In genomic region chr10:68606848-68607247, GRCm38 (mm10) we compare ENCODE assay signal across 12 mouse cellular contexts.
DNase-seq lines count a peak whose midpoint lies in the region; TF ChIP-seq lines count a peak whose summit lies in the region.
"Had no signal": no experiment of that assay in that cellular context is flagged by ENCODE, and none has a peak within 500 bp of the region (broad histone marks: within the 10 kb centered on the region; RNA-seq: fewer than 3 reads in every experiment).

No protein-coding gene starts in this region.

- peak; percentile 11 for DNase-seq in layer of hippocampus, adult 11-12 months (ENCODE audit: low spot score)
- DNase-seq in layer of hippocampus, postnatal 25 days (ENCODE audit: extremely low spot score in 1 of 2, low spot score in 1 of 2): no peak
- DNase-seq in cerebellum, postnatal 36 days: peak; percentile 36 to 54
- peak; percentile 71 to 75 for DNase-seq in left cerebral cortex, adult 18-20 months (ENCODE audit: low spot score in 2 of 2)
- DNase-seq in right cerebral cortex, postnatal 14 days: peak; percentile 66
- no peak for DNase-seq in adrenal gland, adult 8-10 months
- no peak for DNase-seq in urinary bladder, postnatal 14 days (ENCODE audit: low spot score)
- no peak for DNase-seq in layer of hippocampus, adult 2 months (ENCODE audit: low spot score in 2 of 2)
- DNase-seq: lung, postnatal 14 days had no signal

- no peak overlapping the region for H3K4me3 ChIP-seq in layer of hippocampus, adult 2 months
- H3K4me3 ChIP-seq: heart, embryonic 10.5 days; hindbrain, embryonic 13.5 days; kidney, embryonic 15.5 days had no signal

- no peak for TF ChIP-seq CTCF in layer of hippocampus, adult 2 months (conservative IDR thresholded peaks at IDR 0.05)

- H3K27ac ChIP-seq in layer of hippocampus, adult 2 months: no peak overlapping the region
- H3K27ac ChIP-seq: heart, embryonic 10.5 days; hindbrain, embryonic 13.5 days; kidney, embryonic 15.5 days had no signal

Comparison
In these comparisons a context has a peak if more than half of its experiments do, and no peak if none do; other contexts are left out.
1. DNase-seq: peak in layer of hippocampus, adult 11-12 months (single experiment), cerebellum, postnatal 36 days (2 of 2), left cerebral cortex, adult 18-20 months (2 of 2) and right cerebral cortex, postnatal 14 days (single experiment); none in layer of hippocampus, postnatal 25 days (0 of 2), adrenal gland, adult 8-10 months (single experiment), urinary bladder, postnatal 14 days (single experiment) and layer of hippocampus, adult 2 months (0 of 2).